Mouse (Mus musculus) E14TG2a.4 (cell line): ENCODE results near the gene Tsen34.

Source experiments
- CTCF ChIP-seq: conservative IDR thresholded peaks from 2 replicates; pipeline ENCODE4 v1.5.1; 2014; ENCODE audit warnings: low read length
- NANOG ChIP-seq: IDR thresholded peaks from 2 replicates; pipeline ENCODE4 v1.6.1; 2014; ENCODE audit warnings: borderline replicate concordance, low read length, mixed read lengths

GRCm38 (mm10) chr7:3644348-3644671 lies 48.4 kb upstream of the Tsen34 start:
- no peak for TF ChIP-seq CTCF
- no peak for TF ChIP-seq NANOG
